Mouse (Mus musculus) small intestine, adult 2 months (tissue): ENCODE results near the gene Hsp90ab1.

Source experiments
- CTCF ChIP-seq: fragments of 200-500 bp; IDR thresholded peaks from 2 replicates; pipeline ENCODE4 v1.5.1; 2012; ENCODE audit warnings: low read depth, mild to moderate bottlenecking, control low read depth, inconsistent platforms, low read length, moderate library complexity, mixed read lengths; ENCODE audit not compliant: insufficient replicate concordance, insufficient read length; ENCODE audit errors: extremely low read depth
- POLR2A ChIP-seq: fragments of 200-500 bp; IDR thresholded peaks from 2 replicates; pipeline ENCODE4 v1.6.1; 2012; ENCODE audit warnings: low read depth, mild to moderate bottlenecking, control low read depth, inconsistent platforms, low read length, moderate library complexity

DNA sequence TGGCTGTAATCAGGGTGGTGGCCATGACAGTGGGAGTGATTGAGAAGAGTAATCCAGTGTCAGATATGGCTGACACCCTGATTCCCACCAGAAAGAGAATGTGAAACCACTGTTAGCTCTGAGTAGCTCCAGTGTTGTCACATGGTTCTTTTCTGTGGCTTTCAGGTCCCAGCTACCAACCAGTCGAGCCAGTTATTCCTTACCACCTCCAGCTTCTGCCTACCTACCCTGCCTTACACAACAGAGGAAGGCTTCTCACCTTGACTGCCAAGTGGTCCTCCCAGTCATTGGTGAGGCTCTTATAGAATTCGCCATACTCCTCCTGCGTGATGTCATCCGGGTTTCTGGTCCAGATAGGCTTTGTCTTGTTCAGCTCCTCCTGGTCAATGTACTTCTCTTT is 3.1 kb downstream of the Hsp90ab1 start:
- TF ChIP-seq CTCF (no peak), POLR2A (no peak)
